Mouse (Mus musculus) heart, adult 2 months (tissue): ENCODE data around the gene Cd44. TPM values are rescaled to one million over a fixed set of nuclear protein-coding genes. Genes with fewer than 3 reads are reported as not detected.
A peak's percentile ranks its signal among the peaks of the same experiment; 100 is the strongest.

Source experiments
- DNase-seq, 2 experiments: peaks; one replicate each; pipeline ENCODE4 v3.0.0; 2021
- H3K27ac ChIP-seq: fragments of 200-600 bp; 2 replicates; pipeline ENCODE4 v1.8.1; 2022
- H3K27me3 ChIP-seq: fragments of 200-500 bp; 2 replicates; pipeline ENCODE4 v1.6.1; 2012; ENCODE audit warnings: mild to moderate bottlenecking, low read length, inconsistent platforms, mixed read lengths; ENCODE audit not compliant: control insufficient read depth, insufficient read depth
- H3K36me3 ChIP-seq: fragments of 200-500 bp; 2 replicates; pipeline ENCODE4 v1.6.1; 2012; ENCODE audit warnings: low read length, inconsistent platforms; ENCODE audit not compliant: control insufficient read depth, insufficient read depth
- H3K4me1 ChIP-seq: fragments of 200-500 bp; 2 replicates; pipeline ENCODE4 v1.6.1; 2011; ENCODE audit warnings: low read length; ENCODE audit not compliant: control insufficient read depth, insufficient read depth
- H3K4me3 ChIP-seq: fragments of 200-600 bp; 2 replicates; pipeline ENCODE4 v1.8.1; 2022
- H3K79me2 ChIP-seq: fragments of 200-500 bp; replicated peaks from 2 replicates; pipeline ENCODE4 v1.6.1; 2012; ENCODE audit warnings: mild to moderate bottlenecking, inconsistent platforms, low read length, moderate library complexity, mixed read lengths; ENCODE audit not compliant: control insufficient read depth, insufficient read depth
- H3K9ac ChIP-seq: fragments of 200-500 bp; 2 replicates; pipeline ENCODE4 v1.6.1; 2012; ENCODE audit warnings: low read depth, mild to moderate bottlenecking, control low read depth, inconsistent platforms, low read length, mixed read lengths
- CTCF ChIP-seq: fragments of 200-600 bp; IDR thresholded peaks from 2 replicates; pipeline ENCODE4 v1.8.1; 2022; ENCODE audit warnings: antibody characterized with exemption, mild to moderate bottlenecking, moderate library complexity
- EP300 ChIP-seq: fragments of 200-500 bp; IDR thresholded peaks from 2 replicates; pipeline ENCODE4 v1.6.1; 2011; ENCODE audit warnings: low read depth, low read length, control low read depth; ENCODE audit not compliant: insufficient read depth
- POLR2A ChIP-seq: fragments of 200-500 bp; IDR thresholded peaks from 2 replicates; pipeline ENCODE4 v1.6.1; 2011; ENCODE audit warnings: mild to moderate bottlenecking, low read depth, low read length, control low read depth; ENCODE audit not compliant: insufficient read depth
- WGBS: fragments of 180-500 bp; shearing (Covaris S2); methylation state at CpG from one replicate; pipeline ENCODE4 v1.1.7; 2018; 5-methylcytosine and 5-hydroxymethylcytosine counted together
- intact Hi-C: fragments of 180-260 bp; cut with DNase I; formaldehyde crosslinking; loops from one replicate; pipeline ENCODE4 v1.15.1; 2025
- polyA plus RNA-seq: library from polyadenylated mRNA; depleted of rRNA; stranded (reverse); fragments of >200 nt; gene quantifications from 2 replicates; pipeline ENCODE4 v1.2.3, GENCODE M21; 2012
- total RNA-seq, 2 experiments: library from RNA; stranded (reverse); gene quantifications; 2 replicates each; pipeline ENCODE4 v1.2.3; 2021

Cd44 gene
- total and polyA plus RNA-seq, 3 experiments, result 8.4 to 10.8 (median 9.1) TPM

GRCm38 (mm10) chr2:102898585-102898984 is 2.9 kb downstream of the Cd44 start:
- no peaks in the 10 kb centered on the region for H3K27me3 ChIP-seq
- no peak for TF ChIP-seq CTCF
- no peak for TF ChIP-seq POLR2A
- TF ChIP-seq EP300, result no peak
- H3K4me3 ChIP-seq, result no peak overlapping the region
- DNase-seq, result no peak
- intact Hi-C loops, result no loop called here
- WGBS, result 56% methylated on average over 3 of the region's 3 CpGs
- H3K79me2 ChIP-seq, result 0 out of 2 replicates have a peak, but pooled peaks cover 1% of the 10 kb centered on the region
- no peak overlapping the region for H3K9ac ChIP-seq
- no peaks in the 10 kb centered on the region for H3K36me3 ChIP-seq
- H3K4me1 ChIP-seq, result peaks cover 3% of the 10 kb centered on the region
- no peak overlapping the region for H3K27ac ChIP-seq

- TF ChIP-seq POLR2A, result no peak
- no peak for TF ChIP-seq EP300
- TF ChIP-seq CTCF, result no peak
- no peak for DNase-seq
- H3K4me3 ChIP-seq, result no peak overlapping the region
- H3K27ac ChIP-seq, result no peak overlapping the region
- H3K79me2 ChIP-seq, result 0 out of 2 replicates have a peak, but pooled peaks cover 1% of the 10 kb centered on the region
- H3K36me3 ChIP-seq, result no peaks in the 10 kb centered on the region; the same call in 1 of the 2 replicates
- intact Hi-C loops, result no loop called here
- peaks cover 3% of the 10 kb centered on the region for H3K4me1 ChIP-seq
- H3K27me3 ChIP-seq, result no peaks in the 10 kb centered on the region
- H3K9ac ChIP-seq, result no peak overlapping the region
- 91% methylated on average over 8 of the region's 8 CpGs for WGBS
These were observed 5.3 kb downstream of the Cd44 start for GRCm38 (mm10) chr2:102896154-102896553.

GRCm38 (mm10) chr2:102895197-102895596 is 6.3 kb downstream of the Cd44 start:
- Histone ChIP-seq H3K9ac (no peak overlapping the region), H3K4me3 (no peak overlapping the region), H3K4me1 (peaks cover 3% of the 10 kb centered on the region), H3K27ac (no peak overlapping the region), H3K27me3 (no peaks in the 10 kb centered on the region), H3K36me3 (peaks cover 1% of the 10 kb centered on the region), H3K79me2 (0 out of 2 replicates have a peak, but pooled peaks cover 1% of the 10 kb centered on the region)
- 71% methylated on average over 1 of the region's 1 CpGs for WGBS
- intact Hi-C loops, result no loop called here
- TF ChIP-seq EP300, result no peak
- no peak for TF ChIP-seq CTCF
- no peak for TF ChIP-seq POLR2A
- DNase-seq, result no peak

- peaks cover 3% of the 10 kb centered on the region for H3K4me1 ChIP-seq
These were observed 6.7 kb downstream of the Cd44 start for GRCm38 (mm10) chr2:102894785-102895184.

GRCm38 (mm10) chr2:102888688-102889225 is 12.7 kb downstream of the Cd44 start:
- TF ChIP-seq POLR2A (no peak), CTCF (no peak), EP300 (no peak)
- H3K4me3 ChIP-seq, result no peak overlapping the region
- H3K27me3 ChIP-seq, result no peaks in the 10 kb centered on the region
- no peak overlapping the region for H3K9ac ChIP-seq
- 31% methylated on average over 3 of the region's 3 CpGs for WGBS
- H3K79me2 ChIP-seq, result no peaks in the 10 kb centered on the region
- H3K36me3 ChIP-seq, result peaks cover 7% of the 10 kb centered on the region
- peak overlapping the region; percentile 12; the same call in 1 of the 2 replicates for H3K27ac ChIP-seq
- DNase-seq, result no peak
- H3K4me1 ChIP-seq, result peaks cover 6% of the 10 kb centered on the region
- intact Hi-C loops, result no loop called here

More at GRCm38 (mm10) chr2:102894785-102895184, 6.7 kb downstream of the Cd44 start:
- H3K79me2 ChIP-seq, result 0 out of 2 replicates have a peak, but pooled peaks cover 1% of the 10 kb centered on the region
- H3K36me3 ChIP-seq, result peaks cover 2% of the 10 kb centered on the region
- no peak overlapping the region for H3K4me3 ChIP-seq
- TF ChIP-seq EP300, result no peak
- TF ChIP-seq CTCF, result no peak
- no peak overlapping the region for H3K9ac ChIP-seq
- 56% methylated on average over 4 of the region's 4 CpGs for WGBS
- DNase-seq, result no peak
- H3K27me3 ChIP-seq, result no peaks in the 10 kb centered on the region
- H3K27ac ChIP-seq, result no peak overlapping the region
- intact Hi-C loops, result no loop called here

GRCm38 (mm10) chr2:102887137-102887536 is 14.3 kb downstream of the Cd44 start:
- H3K27ac ChIP-seq, result no peak overlapping the region
- no peak overlapping the region for H3K4me3 ChIP-seq
- H3K27me3 ChIP-seq, result no peaks in the 10 kb centered on the region
- H3K79me2 ChIP-seq, result no peaks in the 10 kb centered on the region
- TF ChIP-seq EP300 (no peak), CTCF (no peak), POLR2A (no peak)
- peaks cover 14% of the 10 kb centered on the region for H3K4me1 ChIP-seq
- WGBS, result 76% methylated on average over 1 of the region's 1 CpGs
- intact Hi-C loops, result no loop called here
- H3K9ac ChIP-seq, result no peak overlapping the region
- DNase-seq, result no peak
- peaks cover 14% of the 10 kb centered on the region for H3K36me3 ChIP-seq
